Comparison of ENCODE assay signal across 21 mouse cellular contexts in the genomic region with DNA sequence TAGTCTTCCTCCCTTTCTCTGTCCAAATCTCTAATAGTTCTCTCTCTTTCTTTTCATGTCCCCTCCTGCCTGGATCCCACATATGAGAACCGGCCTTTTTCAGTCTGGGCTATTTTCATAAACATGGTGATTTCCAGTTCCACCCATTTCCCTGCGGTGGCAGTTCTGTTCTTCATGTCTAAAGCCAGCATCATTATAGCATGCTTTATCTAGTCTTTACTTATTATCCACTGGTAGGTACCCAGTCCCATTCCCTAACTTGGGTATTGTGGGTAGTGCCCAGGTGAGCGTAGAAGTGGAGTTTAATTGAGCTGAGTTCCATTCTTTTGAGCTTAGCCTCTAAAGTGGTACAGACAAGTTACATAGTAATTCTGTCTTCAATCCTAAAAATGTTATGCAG. TPM values are rescaled to one million over a fixed set of nuclear protein-coding genes. Genes with fewer than 3 reads are reported as not detected.
DNase-seq lines count a peak whose midpoint lies in the region; ATAC-seq and TF ChIP-seq lines count a peak whose summit lies in the region.
"Had no signal": no experiment of that assay in that cellular context is flagged by ENCODE, and none has a peak within 500 bp of the region (broad histone marks: within the 10 kb centered on the region; RNA-seq: fewer than 3 reads in every experiment).

No protein-coding gene starts in this region.

- TF ChIP-seq EP300 in CH12.LX (IDR thresholded peaks at IDR 0.05; ENCODE audit: low read length): no peak

- no peaks in the 10 kb centered on the region for H3K9me3 ChIP-seq in heart, embryonic 10.5 days
- H3K9me3 ChIP-seq in limb, embryonic 11.5 days (ENCODE audit: control insufficient read depth, low read length): no peaks in the 10 kb centered on the region
- H3K9me3 ChIP-seq in limb, embryonic 10.5 days (replicated peaks): no peaks in the 10 kb centered on the region
- H3K9me3 ChIP-seq in CH12.LX (replicated peaks; ENCODE audit: low read length): no peaks in the 10 kb centered on the region
- H3K9me3 ChIP-seq in forebrain, embryonic 11.5 days (ENCODE audit: control insufficient read depth, low read length): no peaks in the 10 kb centered on the region
- H3K9me3 ChIP-seq: G1E had no signal

- no peak overlapping the region for H3K4me2 ChIP-seq in limb, embryonic 11.5 days (ENCODE audit: low read depth, severe bottlenecking)
- no peak overlapping the region for H3K4me2 ChIP-seq in CH12.LX (ENCODE audit: insufficient read depth, low read depth, poor library complexity, severe bottlenecking)
- no peak overlapping the region for H3K4me2 ChIP-seq in forebrain, embryonic 11.5 days (ENCODE audit: low read depth, low read length, severe bottlenecking)

- dilution Hi-C loops in CH12.LX (cut with MboI; ENCODE audit: extremely low pct_ligation_motif_present, extremely low pct_unique_long_range_greater_than_20kb, low sequenced_read_pairs): no loop called here

- 91% methylated on average over 3 of the region's 3 CpGs for WGBS in heart, embryonic 10.5 days
- WGBS in limb, embryonic 11.5 days: 96% methylated on average over 3 of the region's 3 CpGs
- WGBS in limb, embryonic 10.5 days: 93% methylated on average over 3 of the region's 3 CpGs
- WGBS in forebrain, embryonic 11.5 days: 91% methylated on average over 3 of the region's 3 CpGs

- H3K4me3 ChIP-seq in heart, embryonic 10.5 days: no peak overlapping the region
- no peak overlapping the region for H3K4me3 ChIP-seq in limb, embryonic 11.5 days (ENCODE audit: low read depth, low read length)
- no peak overlapping the region for H3K4me3 ChIP-seq in limb, embryonic 10.5 days
- no peak overlapping the region for H3K4me3 ChIP-seq in CH12.LX (replicated peaks in 1 of 3; ENCODE audit: low read depth in 2 of 3, low read length in 2 of 3, poor library complexity in 1 of 3)
- H3K4me3 ChIP-seq in forebrain, embryonic 11.5 days (ENCODE audit: low read depth, low read length): no peak overlapping the region

- no peak for TF ChIP-seq POLR2A in CH12.LX (IDR thresholded peaks at IDR 0.05; ENCODE audit: low read depth, low read length)

- in situ Hi-C loops in CH12.LX (cut with MboI; ENCODE audit: low pct_ligation_motif_present, low pct_unique_long_range_greater_than_20kb, low sequenced_read_pairs): loop anchor here (25.0 kb wide), 1 partner anchor 378 kb away; no protein-coding TSS in a partner anchor

- no peak overlapping the region for H3K27ac ChIP-seq in heart, embryonic 10.5 days
- H3K27ac ChIP-seq in limb, embryonic 11.5 days (replicated peaks; ENCODE audit: low read depth, low read length): no peak overlapping the region
- no peak overlapping the region for H3K27ac ChIP-seq in limb, embryonic 10.5 days
- H3K27ac ChIP-seq in CH12.LX (ENCODE audit: insufficient read depth, low read depth): no peak overlapping the region
- H3K27ac ChIP-seq in forebrain, embryonic 11.5 days (ENCODE audit: low read depth, low read length): no peak overlapping the region

- no peak for TF ChIP-seq RAD21 in CH12.LX (IDR thresholded peaks at IDR 0.05; ENCODE audit: low read depth, low read length)

- no peaks in the 10 kb centered on the region for H3K79me2 ChIP-seq in CH12.LX (replicated peaks; ENCODE audit: control insufficient read depth, extremely low read depth, insufficient read depth, poor library complexity, severe bottlenecking)

- H3K27me3 ChIP-seq in heart, embryonic 10.5 days (ENCODE audit: insufficient read depth, poor library complexity, severe bottlenecking): no peaks in the 10 kb centered on the region
- no peaks in the 10 kb centered on the region for H3K27me3 ChIP-seq in limb, embryonic 11.5 days (ENCODE audit: control insufficient read depth, insufficient read depth, low read length)
- H3K27me3 ChIP-seq in limb, embryonic 10.5 days (ENCODE audit: low read depth, poor library complexity, severe bottlenecking): no peaks in the 10 kb centered on the region
- H3K27me3 ChIP-seq in CH12.LX (replicated peaks): no peaks in the 10 kb centered on the region
- H3K27me3 ChIP-seq in forebrain, embryonic 11.5 days (ENCODE audit: control insufficient read depth, insufficient read depth, low read length): no peaks in the 10 kb centered on the region
- H3K27me3 ChIP-seq: Patski had no signal

- no peak for ATAC-seq in limb, embryonic 11.5 days (ENCODE audit: insufficient number of reproducible peaks, low FRiP score, low TSS enrichment, low read depth)
- ATAC-seq in forebrain, embryonic 11.5 days (replicated peaks; ENCODE audit: low FRiP score): no peak
- ATAC-seq: activated CD4-positive, CD25-positive, alpha-beta regulatory T cell, adult 4 months; CD4-positive, CD25-positive, alpha-beta regulatory T cell, adult 4 months; Patski had no signal

- no peaks in the 10 kb centered on the region for H3K4me1 ChIP-seq in heart, embryonic 10.5 days
- no peaks in the 10 kb centered on the region for H3K4me1 ChIP-seq in limb, embryonic 11.5 days (ENCODE audit: control insufficient read depth, insufficient read depth, low read length)
- H3K4me1 ChIP-seq in limb, embryonic 10.5 days: no peaks in the 10 kb centered on the region
- peaks cover 0 to 11% of the 10 kb centered on the region in 2 experiments; a peak in 2 of 4 replicates for H3K4me1 ChIP-seq in CH12.LX (ENCODE audit: control insufficient read depth in 1 of 2, insufficient read depth in 2 of 2)
- no peaks in the 10 kb centered on the region for H3K4me1 ChIP-seq in forebrain, embryonic 11.5 days (replicated peaks; ENCODE audit: control insufficient read depth, insufficient read depth, low read length)

- H3K36me3 ChIP-seq in heart, embryonic 10.5 days: peaks cover 26% of the 10 kb centered on the region
- peaks cover 4% of the 10 kb centered on the region; the same call in 1 of the 2 replicates for H3K36me3 ChIP-seq in limb, embryonic 11.5 days (ENCODE audit: control insufficient read depth, insufficient read depth, low read length)
- peaks cover 26% of the 10 kb centered on the region for H3K36me3 ChIP-seq in limb, embryonic 10.5 days
- H3K36me3 ChIP-seq in CH12.LX (replicated peaks in 1 of 2; ENCODE audit: control insufficient read depth in 1 of 2, insufficient read depth in 1 of 2, low read length in 1 of 2): peaks cover 48 to 56% of the 10 kb centered on the region in 2 experiments
- H3K36me3 ChIP-seq in forebrain, embryonic 11.5 days (ENCODE audit: control insufficient read depth, insufficient read depth, low read length): no peaks in the 10 kb centered on the region

- H3K9ac ChIP-seq in limb, embryonic 11.5 days (ENCODE audit: low read length): no peak overlapping the region
- H3K9ac ChIP-seq in CH12.LX (ENCODE audit: insufficient read depth, low read depth): no peak overlapping the region
- H3K9ac ChIP-seq in forebrain, embryonic 11.5 days (ENCODE audit: low read length): no peak overlapping the region

- peak; percentile 74 for DNase-seq in heart, adult 11 months
- DNase-seq in heart, embryonic 10.5 days (ENCODE audit: low spot score): no peak
- DNase-seq in limb, embryonic 11.5 days (ENCODE audit: low spot score): peak; percentile 6
- no peak for DNase-seq in limb, embryonic 10.5 days (ENCODE audit: low spot score)
- no peak for DNase-seq in CH12.LX (ENCODE audit: extremely low read depth)
- no peak for DNase-seq in forebrain, embryonic 11.5 days (ENCODE audit: low spot score)
- DNase-seq: adrenal gland, adult 2 months; adrenal gland, adult 8-10 months; adrenal gland, postnatal 10 days; adrenal gland, postnatal 14 days; adrenal gland, postnatal 25 days; adrenal gland, postnatal 36 days; B cell, adult 2 months; cerebellum, adult 11 months; cerebellum, adult 11-12 months; cerebellum, adult 18-20 months; cerebellum, adult 2 months had no signal

- no peak for TF ChIP-seq CTCF in CH12.LX (conservative IDR thresholded peaks at IDR 0.05 in 1 of 2, IDR thresholded peaks at IDR 0.05 in 1 of 2; ENCODE audit: low read depth in 2 of 2, low read length in 2 of 2)

TF ChIP-seq in CH12.LX, 34 proteins besides CTCF, POLR2A, EP300 and RAD21:
- TF ChIP-seq ZC3H11A (IDR thresholded peaks at IDR 0.05; ENCODE audit: low read depth, low read length): no peak
- TF ChIP-seq POLR2AphosphoS2 (IDR thresholded peaks at IDR 0.05; ENCODE audit: low read depth, low read length): peak; percentile 57; the same call in 1 of the 2 replicates

RNA-seq across cellular contexts. Expression of gene Casp8, which starts 35.7 kb away (rescaled TPM):
- 24.5 and 25.0 TPM in 2 replicates for polyA plus RNA-seq in heart, embryonic 10.5 days (2016; fragmentation: Nextera tagmentation; extraction: Ambion mirVana)
- polyA plus RNA-seq in limb, embryonic 11.5 days (2014; fragmentation: Nextera tagmentation; extraction: Ambion mirVana): 18.8 and 18.9 TPM in 2 replicates
- 12.7 and 18.3 TPM in 2 replicates for polyA plus RNA-seq in limb, embryonic 10.5 days (2016; fragmentation: Nextera tagmentation; extraction: Ambion mirVana)
- total RNA-seq in CH12.LX (2012; rRNA removed): 36.2 and 42.6 TPM in 2 replicates
- total RNA-seq in CH12.LX (2014; rRNA removed): 59.3 and 69.9 TPM in 2 replicates
- polyA plus RNA-seq in CH12.LX (2012; ENCODE audit: insufficient read length, low read depth): 53.3 and 64.9 TPM in 2 replicates
- polyA plus RNA-seq in forebrain, embryonic 11.5 days (2014; fragmentation: Nextera tagmentation; extraction: Ambion mirVana): 11.9 and 12.6 TPM in 2 replicates

RNA-seq across cellular contexts. Expression of gene Cflar, which starts 48.1 kb away (rescaled TPM):
- 31.5 and 31.6 TPM in 2 replicates for polyA plus RNA-seq in heart, embryonic 10.5 days (2016; fragmentation: Nextera tagmentation; extraction: Ambion mirVana)
- 25.6 and 27.4 TPM in 2 replicates for polyA plus RNA-seq in limb, embryonic 11.5 days (2014; fragmentation: Nextera tagmentation; extraction: Ambion mirVana)
- 23.2 and 26.2 TPM in 2 replicates for polyA plus RNA-seq in limb, embryonic 10.5 days (2016; fragmentation: Nextera tagmentation; extraction: Ambion mirVana)
- 46.8 and 49.2 TPM in 2 replicates for total RNA-seq in CH12.LX (2012; rRNA removed)
- total RNA-seq in CH12.LX (2014; rRNA removed): 81.1 and 82.0 TPM in 2 replicates
- polyA plus RNA-seq in CH12.LX (2012; ENCODE audit: insufficient read length, low read depth): 28.3 and 35.7 TPM in 2 replicates
- 21.3 and 24.1 TPM in 2 replicates for polyA plus RNA-seq in forebrain, embryonic 11.5 days (2014; fragmentation: Nextera tagmentation; extraction: Ambion mirVana)

Comparison
In these comparisons a context has a peak if more than half of its experiments do, and no peak if none do; other contexts are left out.
1. DNase-seq: peak in heart, adult 11 months (single experiment) and limb, embryonic 11.5 days (single experiment); none in heart, embryonic 10.5 days (single experiment), limb, embryonic 10.5 days (single experiment), CH12.LX (single experiment) and forebrain, embryonic 11.5 days (single experiment).